Comparison of ENCODE assay signal across 30 mouse cellular contexts in genomic region chr6:29022115-29022514, GRCm38 (mm10). TPM values are rescaled to one million over a fixed set of nuclear protein-coding genes. Genes with fewer than 3 reads are reported as not detected.
"Had no signal": no experiment of that assay in that cellular context is flagged by ENCODE, and none has a peak within 500 bp of the region (broad histone marks: within the 10 kb centered on the region; RNA-seq: fewer than 3 reads in every experiment).

No protein-coding gene starts in this region.

- ATAC-seq: intestine, postnatal 0 days; midbrain, embryonic 16.5 days had no signal

- H3K36me3 ChIP-seq: liver, embryonic 13.5 days; midbrain, embryonic 12.5 days; neural tube, embryonic 13.5 days; stomach, embryonic 15.5 days had no signal

- DNase-seq: kidney, postnatal 14 days; layer of hippocampus, postnatal 36 days; liver, embryonic 13.5 days; lung, adult 2 months; lung, postnatal 14 days; lung, postnatal 4 days; retina, postnatal 1 day; right cerebral cortex, postnatal 25 days; spleen, adult 18-20 months; thymus, postnatal 25 days had no signal

- H3K4me3 ChIP-seq: left cerebral cortex, adult 2 months; liver, embryonic 13.5 days; midbrain, embryonic 12.5 days; myocyte; neural tube, embryonic 13.5 days; stomach, embryonic 15.5 days had no signal

- H3K9me3 ChIP-seq: liver, embryonic 13.5 days; midbrain, embryonic 12.5 days; neural tube, embryonic 13.5 days; stomach, embryonic 15.5 days had no signal

- H3K27ac ChIP-seq: left cerebral cortex, adult 2 months; liver, embryonic 13.5 days; midbrain, embryonic 12.5 days; neural tube, embryonic 13.5 days; stomach, embryonic 15.5 days had no signal

- H3K9ac ChIP-seq: liver, embryonic 13.5 days; midbrain, embryonic 12.5 days; neural tube, embryonic 13.5 days; stomach, embryonic 15.5 days had no signal

- H3K27me3 ChIP-seq: stomach, embryonic 15.5 days had no signal

- H3K4me2 ChIP-seq: liver, embryonic 13.5 days; midbrain, embryonic 12.5 days; neural tube, embryonic 13.5 days; stomach, embryonic 15.5 days had no signal

RNA-seq across cellular contexts. Expression of gene Lep, which starts 37.9 kb away (rescaled TPM):
- total RNA-seq: layer of hippocampus, adult 8-10 months; layer of hippocampus, postnatal 10 days; layer of hippocampus, postnatal 36 days; left cerebral cortex, adult 2 months; left cerebral cortex, postnatal 10 days; left cerebral cortex, postnatal 36 days; megakaryocyte progenitor cell, adult 5-6 weeks; megakaryocyte-erythroid progenitor cell, adult 5-6 weeks; monocyte, adult 5-6 weeks; neutrophil, adult 5-6 weeks had no signal
- polyA plus RNA-seq: intestine, postnatal 0 days; limb, embryonic 11.5 days; limb, embryonic 14.5 days; liver, adult 2 months; liver, embryonic 13.5 days; liver, embryonic 16.5 days; lung, embryonic 16.5 days; midbrain, embryonic 12.5 days; midbrain, embryonic 16.5 days; myocyte; neural tube, embryonic 13.5 days; stomach, embryonic 15.5 days had no signal
